Comparison of ENCODE assay signal across 9 mouse cellular contexts in the genomic region with DNA sequence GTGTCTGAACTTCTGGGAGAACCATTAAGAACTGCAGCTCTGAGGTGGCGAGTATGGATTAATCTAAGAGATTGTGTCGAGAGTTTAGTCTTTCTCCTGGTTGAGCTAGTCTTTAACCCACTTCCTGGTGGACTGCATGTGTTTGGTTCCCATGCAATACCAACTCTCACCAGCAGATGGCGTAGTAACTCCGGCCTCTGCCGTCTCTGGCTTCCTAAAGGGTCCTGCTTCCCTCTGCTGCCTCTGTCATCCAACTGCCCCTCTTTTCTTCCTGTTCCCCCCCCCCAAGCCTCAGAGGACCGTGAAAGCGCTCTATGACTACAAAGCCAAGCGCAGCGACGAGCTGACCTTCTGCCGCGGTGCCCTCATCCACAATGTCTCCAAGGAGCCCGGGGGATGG.
DNase-seq lines count a peak whose midpoint lies in the region; ATAC-seq and TF ChIP-seq lines count a peak whose summit lies in the region.
"Had no signal": no experiment of that assay in that cellular context is flagged by ENCODE, and none has a peak within 500 bp of the region (broad histone marks: within the 10 kb centered on the region; RNA-seq: fewer than 3 reads in every experiment).

No protein-coding gene starts in this region.

- DNase-seq in hindbrain, embryonic 11.5 days (ENCODE audit: low spot score): peak; percentile 60
- no peak for DNase-seq in spleen, adult 2 months (ENCODE audit: low read depth in 1 of 2, low spot score in 2 of 2)
- DNase-seq in spleen, postnatal 10 days (ENCODE audit: low spot score in 2 of 2): no peak
- peak; percentile 43 for DNase-seq in forelimb bud, embryonic 11.5 days (ENCODE audit: low read depth, low spot score)
- DNase-seq in thymus, postnatal 36 days: peak; percentile 11 to 13
- no peak for DNase-seq in urinary bladder, adult 18-20 months (ENCODE audit: low spot score in 2 of 2)

- H3K9ac ChIP-seq in hindbrain, embryonic 11.5 days (ENCODE audit: low read depth, low read length): no peak overlapping the region
- no peak overlapping the region for H3K9ac ChIP-seq in hindbrain, embryonic 13.5 days
- H3K9ac ChIP-seq: neural tube, embryonic 12.5 days had no signal

- H3K27ac ChIP-seq in hindbrain, embryonic 11.5 days (ENCODE audit: low read depth, low read length): no peak overlapping the region
- H3K27ac ChIP-seq in hindbrain, embryonic 13.5 days: no peak overlapping the region
- no peak overlapping the region for H3K27ac ChIP-seq in spleen, adult 2 months (ENCODE audit: insufficient read depth, low read length)
- H3K27ac ChIP-seq: neural tube, embryonic 12.5 days had no signal

- no peaks in the 10 kb centered on the region for H3K36me3 ChIP-seq in hindbrain, embryonic 11.5 days (ENCODE audit: control insufficient read depth, insufficient read depth, low read length)
- H3K36me3 ChIP-seq in hindbrain, embryonic 13.5 days: no peaks in the 10 kb centered on the region
- H3K36me3 ChIP-seq in spleen, adult 2 months (ENCODE audit: control insufficient read depth, insufficient read depth, low read length): peaks cover 66% of the 10 kb centered on the region
- H3K36me3 ChIP-seq: neural tube, embryonic 12.5 days had no signal

- H3K9me3 ChIP-seq in hindbrain, embryonic 11.5 days (ENCODE audit: control insufficient read depth, low read length): no peaks in the 10 kb centered on the region
- H3K9me3 ChIP-seq in hindbrain, embryonic 13.5 days: no peaks in the 10 kb centered on the region
- H3K9me3 ChIP-seq: neural tube, embryonic 12.5 days had no signal

- no peak overlapping the region for H3K4me3 ChIP-seq in hindbrain, embryonic 11.5 days (ENCODE audit: low read depth, low read length)
- no peak overlapping the region for H3K4me3 ChIP-seq in hindbrain, embryonic 13.5 days
- no peak overlapping the region for H3K4me3 ChIP-seq in spleen, adult 2 months (ENCODE audit: extremely low read depth, insufficient read depth, insufficient read length)
- H3K4me3 ChIP-seq: neural tube, embryonic 12.5 days had no signal

- WGBS in hindbrain, embryonic 11.5 days: 74% methylated on average over 13 of the region's 13 CpGs
- WGBS in hindbrain, embryonic 13.5 days: 74% methylated on average over 13 of the region's 13 CpGs
- WGBS in spleen, adult 2 months: 93% methylated on average over 13 of the region's 13 CpGs

- TF ChIP-seq CTCF in spleen, adult 2 months (IDR thresholded peaks at IDR 0.05; ENCODE audit: extremely low read depth, insufficient read depth, insufficient read length, insufficient replicate concordance): peak; percentile 55; the same call in 1 of the 2 replicates

- ATAC-seq in hindbrain, embryonic 11.5 days (ENCODE audit: low FRiP score): no peak
- no peak for ATAC-seq in hindbrain, embryonic 13.5 days (ENCODE audit: low FRiP score)
- ATAC-seq in erythroblast, adult 5-6 weeks (replicated peaks; ENCODE audit: low FRiP score, poor library complexity, severe bottlenecking): no peak

- no peak overlapping the region for H3K4me2 ChIP-seq in hindbrain, embryonic 11.5 days (replicated peaks; ENCODE audit: low read depth, low read length)
- no peak overlapping the region for H3K4me2 ChIP-seq in hindbrain, embryonic 13.5 days
- H3K4me2 ChIP-seq: neural tube, embryonic 12.5 days had no signal

- H3K4me1 ChIP-seq in hindbrain, embryonic 11.5 days (replicated peaks; ENCODE audit: control insufficient read depth, insufficient read depth, low read length): no peaks in the 10 kb centered on the region
- no peaks in the 10 kb centered on the region for H3K4me1 ChIP-seq in hindbrain, embryonic 13.5 days (replicated peaks)
- no peaks in the 10 kb centered on the region for H3K4me1 ChIP-seq in spleen, adult 2 months (ENCODE audit: control insufficient read depth, insufficient read depth, insufficient read length)
- H3K4me1 ChIP-seq: neural tube, embryonic 12.5 days had no signal

- no peak for TF ChIP-seq POLR2A in spleen, adult 2 months (IDR thresholded peaks at IDR 0.05; ENCODE audit: low read depth, low read length)

- H3K27me3 ChIP-seq in hindbrain, embryonic 11.5 days (ENCODE audit: control insufficient read depth, insufficient read depth, low read length): no peaks in the 10 kb centered on the region
- no peaks in the 10 kb centered on the region for H3K27me3 ChIP-seq in hindbrain, embryonic 13.5 days
- no peaks in the 10 kb centered on the region for H3K27me3 ChIP-seq in spleen, adult 2 months (ENCODE audit: control insufficient read depth, insufficient read depth, low read length)
- H3K27me3 ChIP-seq: neural tube, embryonic 12.5 days had no signal

Comparison
In these comparisons a context has a peak if more than half of its experiments do, and no peak if none do; other contexts are left out.
1. DNase-seq: peak in hindbrain, embryonic 11.5 days (single experiment), forelimb bud, embryonic 11.5 days (single experiment) and thymus, postnatal 36 days (2 of 2); none in spleen, adult 2 months (0 of 2), spleen, postnatal 10 days (0 of 2) and urinary bladder, adult 18-20 months (0 of 2).